Mouse (Mus musculus) granulocyte monocyte progenitor cell, adult 5-6 weeks (primary cell): ENCODE measurements at regions not wholly inside any gene's neighbourhood (a gene's known extent, or its start where the extent isn't known, plus 50 kb on each side); places are given as distances from the start of the nearest gene placed in this dataset.

Source experiments
- ATAC-seq: replicated peaks from 2 replicates; pipeline ENCODE4 v1.8.0; 2016; ENCODE audit warnings: mild to moderate bottlenecking, moderate TSS enrichment, inconsistent platforms; ENCODE audit not compliant: poor library complexity, severe bottlenecking

- ATAC-seq, result no peak
Observed at GRCm38 (mm10) chr6:95179993-95180392, 63.0 kb downstream of the Kbtbd8 start.

GRCm38 (mm10) chr6:95182238-95182637, 65.2 kb downstream of the Kbtbd8 start:
- no peak for ATAC-seq

- no peak for ATAC-seq
Observed at GRCm38 (mm10) chr6:95185074-95185931, 68.3 kb downstream of the Kbtbd8 start.

GRCm38 (mm10) chr6:95196631-95197030, 79.6 kb downstream of the Kbtbd8 start:
- ATAC-seq, result no peak

- ATAC-seq, result no peak
Observed at GRCm38 (mm10) chr6:95198611-95199010, 81.6 kb downstream of the Kbtbd8 start.

- no peak for ATAC-seq
Observed at GRCm38 (mm10) chr6:95202291-95202790, 85.3 kb downstream of the Kbtbd8 start.

- ATAC-seq, result no peak
Observed at GRCm38 (mm10) chr6:95202978-95203377, 85.9 kb downstream of the Kbtbd8 start.

- ATAC-seq, result no peak
Observed at GRCm38 (mm10) chr6:95204231-95204630, 87.2 kb downstream of the Kbtbd8 start.

GRCm38 (mm10) chr6:95207063-95207462, 90.0 kb downstream of the Kbtbd8 start:
- ATAC-seq, result no peak; the same call in 1 of the 2 replicates

GRCm38 (mm10) chr6:95217431-95217830, 100.4 kb downstream of the Kbtbd8 start:
- peak; percentile 30; the same call in 1 of the 2 replicates for ATAC-seq

GRCm38 (mm10) chr6:95218830-95219229, 101.8 kb downstream of the Kbtbd8 start:
- ATAC-seq, result no peak

- peak; percentile 84 for ATAC-seq
Observed at GRCm38 (mm10) chr6:95223537-95223936, 98.4 kb upstream of the Gm10234 start.

- no peak for ATAC-seq
Observed at GRCm38 (mm10) chr6:95229885-95230284, 92.0 kb upstream of the Gm10234 start.

- ATAC-seq, result no peak
Observed at GRCm38 (mm10) chr6:95234712-95235111, 87.2 kb upstream of the Gm10234 start.

- no peak for ATAC-seq
Observed at GRCm38 (mm10) chr6:95243657-95244056, 78.3 kb upstream of the Gm10234 start.

- ATAC-seq, result no peak
Observed at GRCm38 (mm10) chr6:95244911-95245310, 77.0 kb upstream of the Gm10234 start.

- no peak for ATAC-seq
Observed at GRCm38 (mm10) chr6:95256303-95256702, 65.6 kb upstream of the Gm10234 start.

- no peak for ATAC-seq
Observed at GRCm38 (mm10) chr6:95261001-95261400, 60.9 kb upstream of the Gm10234 start.

GRCm38 (mm10) chr6:95264011-95264869, 57.7 kb upstream of the Gm10234 start:
- no peak for ATAC-seq

- no peak for ATAC-seq
Observed at GRCm38 (mm10) chr6:95269524-95269923, 52.4 kb upstream of the Gm10234 start.
